Mouse (Mus musculus) small intestine, adult 2 months (tissue): ENCODE measurements around the gene E2f4.

ENCODE experiments used
- CTCF ChIP-seq: fragments of 200-500 bp; IDR thresholded peaks from 2 replicates; pipeline ENCODE4 v1.5.1; 2012; ENCODE audit warnings: low read depth, mild to moderate bottlenecking, control low read depth, inconsistent platforms, low read length, moderate library complexity, mixed read lengths; ENCODE audit not compliant: insufficient replicate concordance, insufficient read length; ENCODE audit errors: extremely low read depth
- POLR2A ChIP-seq: fragments of 200-500 bp; IDR thresholded peaks from 2 replicates; pipeline ENCODE4 v1.6.1; 2012; ENCODE audit warnings: low read depth, mild to moderate bottlenecking, control low read depth, inconsistent platforms, low read length, moderate library complexity

DNA sequence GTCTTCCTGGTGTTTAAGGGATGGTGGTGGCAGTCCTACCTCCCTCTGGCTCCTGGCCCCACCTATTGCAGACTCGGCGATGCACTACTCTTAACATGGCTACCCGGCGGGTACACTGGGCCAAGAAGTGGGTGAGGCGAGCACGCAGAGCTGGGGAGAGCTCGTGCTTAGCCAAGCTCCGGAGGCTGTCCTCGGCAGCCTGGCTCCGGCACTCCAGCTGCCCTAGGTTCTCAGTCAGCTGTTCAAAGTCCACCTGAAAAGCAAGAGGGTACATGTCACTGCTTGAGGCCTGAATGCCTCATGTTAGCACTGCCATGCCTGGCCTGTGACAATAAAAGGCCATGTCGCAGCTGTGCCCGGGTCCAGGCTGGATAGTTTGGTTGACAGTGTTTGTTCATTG, 32.9 kb downstream of the E2f4 start:
- TF ChIP-seq CTCF (no peak), POLR2A (no peak)
